Mouse (Mus musculus) heart, adult 2 months (tissue): ENCODE data around the gene Foxp1.

ENCODE experiments used
- CTCF ChIP-seq: fragments of 200-600 bp; IDR thresholded peaks from 2 replicates; pipeline ENCODE4 v1.8.1; 2022; ENCODE audit warnings: antibody characterized with exemption, mild to moderate bottlenecking, moderate library complexity
- EP300 ChIP-seq: fragments of 200-500 bp; IDR thresholded peaks from 2 replicates; pipeline ENCODE4 v1.6.1; 2011; ENCODE audit warnings: low read depth, low read length, control low read depth; ENCODE audit not compliant: insufficient read depth

- TF ChIP-seq EP300 (no peak), CTCF (no peak)
Observed at GRCm38 (mm10) chr6:99026635-99027541, 495.6 kb downstream of the Foxp1 start.
